Mouse (Mus musculus): ENCODE results near the gene Upp2. TPM values are rescaled to one million over a fixed set of nuclear protein-coding genes. Genes with fewer than 3 reads are reported as not detected.
A peak's percentile ranks its signal among the peaks of the same experiment; 100 is the strongest.

Upp2 gene
- polyA plus RNA-seq, 1 experiment from 2014 or later, result 8.5 TPM

DNA sequence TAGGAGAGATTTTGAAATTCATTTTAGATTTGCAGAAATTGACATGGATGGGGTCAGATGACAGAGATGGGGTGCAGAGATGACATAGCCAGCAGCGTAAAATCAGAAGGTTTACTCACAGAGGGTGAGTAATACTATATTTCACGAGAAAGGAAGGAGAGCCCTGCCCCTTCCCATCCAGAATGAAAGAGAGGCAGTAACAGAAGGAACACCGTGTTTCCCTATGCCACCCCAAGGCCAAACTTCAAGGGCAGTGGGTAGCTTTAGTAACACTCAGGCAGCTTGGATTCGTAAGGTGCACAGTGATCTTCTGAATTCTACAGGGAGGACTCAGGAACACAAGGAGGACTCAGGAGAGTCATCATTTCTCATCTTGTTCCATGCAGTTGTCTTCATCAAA is 144.0 kb downstream of the Upp2 start:
- no peak overlapping the region for H3K9ac ChIP-seq (replicated peaks; ENCODE audit: low read length)
- no peak overlapping the region for H3K4me2 ChIP-seq (replicated peaks; ENCODE audit: low read depth, low read length)
- no peaks in the 10 kb centered on the region for H3K27me3 ChIP-seq (ENCODE audit: insufficient read depth, low read length)
- no peaks in the 10 kb centered on the region for H3K36me3 ChIP-seq (ENCODE audit: insufficient read depth, low read length)
- H3K4me3 ChIP-seq (ENCODE audit: low read length), result no peak overlapping the region
- no peaks in the 10 kb centered on the region for H3K9me3 ChIP-seq (ENCODE audit: low read length)
- peaks cover 4% of the 10 kb centered on the region; the same call in 1 of the 2 replicates for H3K4me1 ChIP-seq (ENCODE audit: insufficient read depth, low read length)
- no peak overlapping the region for H3K27ac ChIP-seq (ENCODE audit: low read length)
- 85% methylated on average over 4 of the region's 4 CpGs for WGBS
- ATAC-seq (ENCODE audit: low FRiP score, low TSS enrichment), result no peak

DNA sequence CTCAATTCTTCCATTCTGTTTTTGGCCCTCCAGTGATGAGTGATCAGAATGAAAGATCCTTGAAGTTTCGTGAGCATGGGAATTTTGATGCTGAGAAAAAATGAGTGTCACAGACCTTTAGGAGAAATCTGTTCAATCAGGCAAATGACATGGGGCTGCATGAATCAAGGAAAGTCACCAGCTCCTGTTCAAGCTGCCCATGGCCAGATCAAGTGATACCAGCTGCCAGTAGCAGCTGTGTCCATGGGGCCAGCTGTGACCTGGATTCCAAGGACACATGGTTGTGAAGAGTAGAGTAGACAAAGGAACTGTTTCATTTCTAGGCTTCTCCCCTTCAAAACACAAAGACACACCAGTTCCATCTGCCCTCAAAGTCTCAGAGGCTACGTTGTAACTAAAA is 144.4 kb downstream of the Upp2 start:
- Histone ChIP-seq H3K4me3 (ENCODE audit: low read length) (no peak overlapping the region), H3K4me1 (ENCODE audit: insufficient read depth, low read length) (peaks cover 4% of the 10 kb centered on the region; the same call in 1 of the 2 replicates), H3K36me3 (ENCODE audit: insufficient read depth, low read length) (no peaks in the 10 kb centered on the region), H3K9ac (replicated peaks; ENCODE audit: low read length) (no peak overlapping the region), H3K9me3 (ENCODE audit: low read length) (no peaks in the 10 kb centered on the region), H3K27me3 (ENCODE audit: insufficient read depth, low read length) (no peaks in the 10 kb centered on the region), H3K27ac (ENCODE audit: low read length) (peak overlapping the region; percentile 4; the same call in 1 of the 2 replicates), H3K4me2 (replicated peaks; ENCODE audit: low read depth, low read length) (no peak overlapping the region)
- ATAC-seq (ENCODE audit: low FRiP score, low TSS enrichment), result no peak
- 58% methylated on average over 2 of the region's 2 CpGs for WGBS

DNA sequence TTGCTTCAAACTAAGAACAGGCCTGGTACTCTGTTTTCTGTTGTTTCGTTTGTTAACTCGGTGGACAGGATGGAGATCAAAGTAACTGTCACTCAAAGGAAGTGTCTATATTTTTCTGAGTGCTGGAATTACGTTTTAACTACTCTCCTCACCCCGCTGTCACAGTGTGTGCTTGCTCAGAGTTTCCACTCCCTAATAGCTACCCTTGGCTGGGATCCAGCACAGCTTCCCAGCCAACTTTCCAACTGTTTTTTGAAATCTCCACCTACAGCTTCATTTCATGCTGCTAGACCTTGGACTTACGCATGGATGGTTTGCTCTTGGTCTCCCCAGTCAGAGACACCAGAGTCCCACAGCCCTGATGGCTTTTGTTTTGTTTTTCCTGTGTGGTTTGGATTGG is 144.8 kb downstream of the Upp2 start:
- peak; percentile 79 for ATAC-seq (ENCODE audit: low FRiP score, low TSS enrichment)
- H3K9ac ChIP-seq (replicated peaks; ENCODE audit: low read length), result no peak overlapping the region
- H3K4me1 ChIP-seq (ENCODE audit: insufficient read depth, low read length), result peaks cover 4% of the 10 kb centered on the region; the same call in 1 of the 2 replicates
- H3K27ac ChIP-seq (ENCODE audit: low read length), result peak overlapping the region; percentile 72
- H3K9me3 ChIP-seq (ENCODE audit: low read length), result no peaks in the 10 kb centered on the region
- no peaks in the 10 kb centered on the region for H3K27me3 ChIP-seq (ENCODE audit: insufficient read depth, low read length)
- no peak overlapping the region for H3K4me2 ChIP-seq (replicated peaks; ENCODE audit: low read depth, low read length)
- 13% methylated on average over 5 of the region's 5 CpGs for WGBS
- H3K36me3 ChIP-seq (ENCODE audit: insufficient read depth, low read length), result no peaks in the 10 kb centered on the region
- no peak overlapping the region for H3K4me3 ChIP-seq (ENCODE audit: low read length)

DNA sequence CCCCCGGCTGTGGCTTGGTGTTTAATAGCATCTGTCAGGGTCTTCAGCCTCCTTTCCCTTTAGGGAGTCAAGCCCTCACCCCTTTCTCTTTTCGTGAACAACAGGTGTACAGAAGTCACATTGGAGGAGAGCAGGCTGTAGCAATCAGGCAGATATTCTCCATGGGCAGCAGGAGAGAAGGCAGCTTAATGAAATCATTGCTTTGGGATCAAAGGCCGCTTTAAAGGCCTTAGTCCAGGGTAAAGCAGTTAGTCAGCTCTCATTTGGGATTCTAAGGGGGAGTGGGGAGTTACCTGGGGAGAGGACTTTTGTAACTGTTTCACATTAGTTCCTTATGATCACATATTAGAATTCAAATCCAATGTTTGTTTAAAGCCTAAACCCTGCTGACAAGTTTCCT is 150.8 kb downstream of the Upp2 start:
- no peak overlapping the region for H3K4me3 ChIP-seq (ENCODE audit: low read length)
- no peak for ATAC-seq (ENCODE audit: low FRiP score, low TSS enrichment)
- WGBS, result 45% methylated on average over 3 of the region's 3 CpGs

DNA sequence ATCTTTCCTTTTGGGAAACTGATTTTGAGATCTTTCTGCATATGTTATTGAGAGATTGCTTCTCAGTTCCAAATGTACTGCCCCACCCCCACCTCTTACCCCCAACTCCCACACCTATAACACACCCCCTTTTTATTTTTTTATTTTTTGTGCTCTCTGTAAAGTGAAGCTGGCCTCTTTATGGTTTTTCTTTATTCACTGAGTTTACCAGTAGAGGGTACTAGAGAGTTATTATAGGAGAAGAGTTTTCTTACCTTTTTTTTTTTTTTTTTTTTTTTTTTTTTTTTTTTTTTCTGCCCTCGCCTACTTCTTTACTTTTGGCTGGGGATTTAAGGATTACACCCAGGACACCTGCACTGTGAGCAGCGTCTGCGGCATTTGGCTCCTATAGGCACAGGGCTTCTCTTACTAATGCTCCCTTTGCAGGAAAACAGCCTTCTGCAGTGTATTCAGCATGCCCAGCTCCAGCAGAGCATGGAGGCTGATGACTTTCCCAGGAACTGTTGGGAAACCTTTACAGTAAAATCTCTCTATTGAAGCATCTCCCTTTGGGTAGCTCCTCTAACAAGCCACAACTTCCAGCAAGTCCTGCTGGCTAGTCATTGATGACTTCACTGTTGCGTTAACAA is 170.2 kb downstream of the Upp2 start:
- Histone ChIP-seq H3K36me3 (ENCODE audit: insufficient read depth, low read length) (no peaks in the 10 kb centered on the region), H3K4me3 (ENCODE audit: low read length) (no peak overlapping the region), H3K4me1 (ENCODE audit: insufficient read depth, low read length) (no peaks in the 10 kb centered on the region), H3K27ac (ENCODE audit: low read length) (no peak overlapping the region), H3K4me2 (replicated peaks; ENCODE audit: low read depth, low read length) (no peak overlapping the region), H3K9ac (replicated peaks; ENCODE audit: low read length) (no peak overlapping the region), H3K9me3 (ENCODE audit: low read length) (no peaks in the 10 kb centered on the region), H3K27me3 (ENCODE audit: insufficient read depth, low read length) (no peaks in the 10 kb centered on the region)
- WGBS, result 41% methylated on average over 4 of the region's 4 CpGs
- ATAC-seq (ENCODE audit: low FRiP score, low TSS enrichment), result peak; percentile 15; the same call in 1 of the 2 replicates

More for the DNA sequence above, 150.8 kb downstream of the Upp2 start:
- Histone ChIP-seq H3K27me3 (ENCODE audit: insufficient read depth, low read length) (no peaks in the 10 kb centered on the region), H3K9me3 (ENCODE audit: low read length) (peaks cover 6% of the 10 kb centered on the region; the same call in 1 of the 2 replicates), H3K4me1 (ENCODE audit: insufficient read depth, low read length) (no peaks in the 10 kb centered on the region), H3K36me3 (ENCODE audit: insufficient read depth, low read length) (no peaks in the 10 kb centered on the region), H3K9ac (replicated peaks; ENCODE audit: low read length) (no peak overlapping the region), H3K27ac (ENCODE audit: low read length) (no peak overlapping the region), H3K4me2 (replicated peaks; ENCODE audit: low read depth, low read length) (no peak overlapping the region)

DNA sequence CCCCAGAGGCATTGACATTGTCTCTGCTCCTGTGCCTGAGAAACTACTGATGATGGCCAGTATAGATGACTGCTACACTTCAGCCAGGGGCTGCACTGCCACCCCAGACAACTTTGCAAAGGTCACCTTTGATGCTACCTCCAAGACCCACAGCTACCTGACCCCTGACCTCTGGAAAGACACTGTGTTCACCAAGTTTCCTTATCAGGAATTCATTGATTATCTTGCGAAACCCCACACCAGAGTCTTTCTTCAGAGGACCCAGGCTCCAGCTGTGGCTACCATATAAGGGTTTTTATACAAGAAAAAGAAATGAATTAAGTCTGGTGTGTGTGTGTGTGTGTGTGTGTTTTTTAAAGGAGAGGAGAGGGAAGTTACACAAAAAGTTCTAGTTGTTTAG is 174.1 kb downstream of the Upp2 start:
- H3K27me3 ChIP-seq (ENCODE audit: insufficient read depth, low read length), result no peaks in the 10 kb centered on the region
- H3K4me3 ChIP-seq (ENCODE audit: low read length), result no peak overlapping the region
- no peak overlapping the region for H3K4me2 ChIP-seq (replicated peaks; ENCODE audit: low read depth, low read length)
- ATAC-seq (ENCODE audit: low FRiP score, low TSS enrichment), result no peak
- H3K9ac ChIP-seq (replicated peaks; ENCODE audit: low read length), result no peak overlapping the region
- no peak overlapping the region for H3K27ac ChIP-seq (ENCODE audit: low read length)
- 97% methylated on average over 1 of the region's 1 CpGs for WGBS
- no peaks in the 10 kb centered on the region for H3K4me1 ChIP-seq (ENCODE audit: insufficient read depth, low read length)
- no peaks in the 10 kb centered on the region for H3K9me3 ChIP-seq (ENCODE audit: low read length)
- H3K36me3 ChIP-seq (ENCODE audit: insufficient read depth, low read length), result no peaks in the 10 kb centered on the region

DNA sequence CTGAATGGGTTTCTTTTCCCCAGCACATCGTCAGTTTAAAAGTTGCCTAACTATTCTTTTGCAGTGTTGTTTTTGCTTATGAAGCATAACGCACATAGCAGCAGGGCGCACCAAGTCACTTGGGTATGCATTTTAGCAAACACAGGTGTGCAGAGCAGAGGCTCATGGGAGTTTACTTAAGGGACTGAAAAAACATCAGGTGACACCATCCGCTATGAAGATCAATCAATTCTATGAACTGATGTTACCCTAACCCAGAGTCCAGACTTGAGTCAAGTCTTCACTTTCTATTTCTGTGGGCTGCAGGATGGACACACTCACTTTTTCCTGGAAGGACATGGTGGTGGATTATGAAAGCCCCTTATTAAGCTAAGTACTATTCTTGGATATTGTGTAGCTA is 174.9 kb downstream of the Upp2 start:
- Histone ChIP-seq H3K4me3 (ENCODE audit: low read length) (no peak overlapping the region), H3K9me3 (ENCODE audit: low read length) (no peaks in the 10 kb centered on the region), H3K4me1 (ENCODE audit: insufficient read depth, low read length) (no peaks in the 10 kb centered on the region), H3K9ac (replicated peaks; ENCODE audit: low read length) (no peak overlapping the region), H3K27ac (ENCODE audit: low read length) (no peak overlapping the region), H3K27me3 (ENCODE audit: insufficient read depth, low read length) (no peaks in the 10 kb centered on the region), H3K36me3 (ENCODE audit: insufficient read depth, low read length) (no peaks in the 10 kb centered on the region), H3K4me2 (replicated peaks; ENCODE audit: low read depth, low read length) (no peak overlapping the region)
- 74% methylated on average over 4 of the region's 4 CpGs for WGBS
- ATAC-seq (ENCODE audit: low FRiP score, low TSS enrichment), result no peak

DNA sequence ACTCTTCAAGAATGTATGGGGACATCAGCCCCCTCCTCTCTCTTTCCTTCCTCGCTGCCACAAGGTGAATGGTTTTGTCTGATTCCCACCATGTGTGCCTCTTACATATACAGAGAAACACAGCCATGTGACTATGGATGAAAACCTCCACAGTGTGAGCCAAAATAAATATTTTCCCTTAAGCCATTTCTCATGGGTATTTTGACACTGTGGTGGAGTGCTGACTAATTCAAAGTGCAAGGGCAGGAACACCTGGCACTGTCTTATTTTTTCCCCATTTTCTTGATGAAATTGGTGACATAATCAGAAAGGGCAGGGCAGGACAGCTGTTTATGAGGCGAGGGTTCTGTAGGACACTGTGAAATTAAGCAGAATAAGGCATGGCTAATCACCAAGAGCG is 176.3 kb downstream of the Upp2 start:
- 0 out of 2 replicates have a peak, but pooled peaks cover 9% of the 10 kb centered on the region for H3K4me1 ChIP-seq (ENCODE audit: insufficient read depth, low read length)
- H3K36me3 ChIP-seq (ENCODE audit: insufficient read depth, low read length), result no peaks in the 10 kb centered on the region
- no peak overlapping the region for H3K4me2 ChIP-seq (replicated peaks; ENCODE audit: low read depth, low read length)
- ATAC-seq (ENCODE audit: low FRiP score, low TSS enrichment), result no peak
- no peak overlapping the region for H3K9ac ChIP-seq (replicated peaks; ENCODE audit: low read length)
- 65% methylated on average over 3 of the region's 3 CpGs for WGBS
- no peak overlapping the region for H3K27ac ChIP-seq (ENCODE audit: low read length)
- no peak overlapping the region for H3K4me3 ChIP-seq (ENCODE audit: low read length)
- H3K27me3 ChIP-seq (ENCODE audit: insufficient read depth, low read length), result no peaks in the 10 kb centered on the region
- no peaks in the 10 kb centered on the region for H3K9me3 ChIP-seq (ENCODE audit: low read length)

DNA sequence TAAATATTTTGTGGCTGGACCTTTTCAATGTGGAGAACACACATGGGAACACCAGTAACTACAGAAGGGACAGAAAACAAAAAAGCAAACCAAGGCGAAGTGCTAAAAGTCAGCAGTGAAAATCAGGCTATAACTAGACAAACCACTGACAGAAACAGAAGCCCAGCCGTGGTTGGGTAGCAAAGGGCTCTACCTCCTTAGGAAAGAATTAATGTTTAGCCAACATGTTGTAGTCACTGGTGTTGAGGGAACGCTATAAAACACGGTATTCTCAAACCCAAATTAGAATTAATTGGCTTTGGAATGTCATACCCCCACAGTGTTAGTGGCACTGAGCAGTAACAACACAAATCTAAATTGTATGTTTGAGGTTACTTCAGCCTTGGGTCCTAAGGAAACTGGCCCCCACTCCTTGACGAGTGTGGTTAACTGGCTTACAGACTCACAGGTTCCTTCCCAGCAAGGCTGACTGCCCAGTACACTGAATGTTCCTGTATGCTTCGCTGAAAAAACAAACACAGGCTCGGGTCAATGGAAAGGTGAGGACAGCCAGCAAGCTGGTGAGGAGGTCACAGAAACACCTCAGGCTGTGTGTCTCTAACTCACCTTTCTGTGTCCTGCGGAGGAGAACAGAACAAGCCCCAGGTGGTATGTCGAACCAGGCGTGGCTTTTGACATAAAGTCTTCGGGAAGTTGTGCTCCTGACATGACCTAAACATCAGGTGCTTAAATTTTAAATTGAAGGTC is 180.6 kb downstream of the Upp2 start:
- H3K27ac ChIP-seq (ENCODE audit: low read length), result peak overlapping the region; percentile 77
- H3K4me3 ChIP-seq (ENCODE audit: low read length), result no peak overlapping the region
- H3K36me3 ChIP-seq (ENCODE audit: insufficient read depth, low read length), result no peaks in the 10 kb centered on the region
- WGBS, result 35% methylated on average over 11 of the region's 11 CpGs
- peak; percentile 92 for ATAC-seq (ENCODE audit: low FRiP score, low TSS enrichment)
- no peaks in the 10 kb centered on the region for H3K9me3 ChIP-seq (ENCODE audit: low read length)
- no peak overlapping the region for H3K4me2 ChIP-seq (replicated peaks; ENCODE audit: low read depth, low read length)
- 0 out of 2 replicates have a peak, but pooled peaks cover 9% of the 10 kb centered on the region for H3K4me1 ChIP-seq (ENCODE audit: insufficient read depth, low read length)
- no peaks in the 10 kb centered on the region for H3K27me3 ChIP-seq (ENCODE audit: insufficient read depth, low read length)
- H3K9ac ChIP-seq (replicated peaks; ENCODE audit: low read length), result no peak overlapping the region

DNA sequence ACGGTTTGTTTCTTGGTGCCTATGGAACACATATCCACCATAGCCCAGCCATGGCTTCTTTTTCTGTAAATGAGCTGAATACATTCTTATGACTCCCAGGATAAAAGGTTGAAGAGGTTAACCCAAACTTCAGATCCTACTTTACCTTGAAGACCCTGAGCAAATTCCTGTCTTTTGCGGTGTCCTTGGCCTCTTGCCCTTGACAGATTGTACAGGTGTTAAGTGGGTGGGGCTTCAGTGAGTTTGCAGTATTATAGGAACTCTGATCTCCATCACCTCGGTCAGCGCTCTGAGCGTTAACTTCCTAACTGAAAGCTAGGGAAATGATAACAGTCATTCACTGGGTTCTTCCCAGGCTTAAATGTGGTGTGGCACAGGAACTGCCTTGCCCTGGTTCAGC is 181.2 kb downstream of the Upp2 start:
- peak overlapping the region; percentile 77 for H3K27ac ChIP-seq (ENCODE audit: low read length)
- 67% methylated on average over 5 of the region's 5 CpGs for WGBS
- H3K4me2 ChIP-seq (replicated peaks; ENCODE audit: low read depth, low read length), result no peak overlapping the region
- H3K9me3 ChIP-seq (ENCODE audit: low read length), result no peaks in the 10 kb centered on the region
- no peaks in the 10 kb centered on the region for H3K36me3 ChIP-seq (ENCODE audit: insufficient read depth, low read length)
- H3K4me3 ChIP-seq (ENCODE audit: low read length), result no peak overlapping the region
- no peaks in the 10 kb centered on the region for H3K27me3 ChIP-seq (ENCODE audit: insufficient read depth, low read length)
- H3K4me1 ChIP-seq (ENCODE audit: insufficient read depth, low read length), result 0 out of 2 replicates have a peak, but pooled peaks cover 9% of the 10 kb centered on the region
- no peak overlapping the region for H3K9ac ChIP-seq (replicated peaks; ENCODE audit: low read length)
- ATAC-seq (ENCODE audit: low FRiP score, low TSS enrichment), result 0 out of 2 replicates have a peak, but pooled peaks have one; percentile 29
